Mouse (Mus musculus) left cerebral cortex, adult 18-20 months (tissue): ENCODE data around the gene Uxs1. TPM values are rescaled to one million over a fixed set of nuclear protein-coding genes. Genes with fewer than 3 reads are reported as not detected.

Experiments used
- DNase-seq, 2 experiments: peaks; one replicate each; pipeline ENCODE4 v3.0.0; 2021 to 2022; ENCODE audit warnings: low spot score in 2 of 2, mixed read lengths in 1 of 2
- total RNA-seq, 2 experiments: library from RNA; stranded (reverse); gene quantifications; 2 replicates each; pipeline ENCODE4 v1.2.3; 2021

Gene Uxs1
- total RNA-seq, 2 experiments from 2014 or later: 56.9 to 59.0 TPM

- DNase-seq: no peak
Observed at GRCm38 (mm10) chr1:43732100-43732499, 95.5 kb downstream of the Uxs1 start.

GRCm38 (mm10) chr1:43730491-43730924 lies 97.1 kb downstream of the Uxs1 start, which contains the start of gene 1500015O10Rik:
Gene 1500015O10Rik (plus strand): TSS chr1:43730602.
- DNase-seq: peak; percentile 30 to 51

- DNase-seq: no peak
Observed at GRCm38 (mm10) chr1:43722459-43722858, 105.1 kb downstream of the Uxs1 start.

- no peak for DNase-seq
Observed at GRCm38 (mm10) chr1:43718793-43719192, 108.8 kb downstream of the Uxs1 start.

- DNase-seq: no peak
Observed at GRCm38 (mm10) chr1:43717967-43718366, 109.6 kb downstream of the Uxs1 start.

GRCm38 (mm10) chr1:43714841-43715240 lies 112.8 kb downstream of the Uxs1 start:
- DNase-seq: no peak

GRCm38 (mm10) chr1:43698577-43699000 lies 129.0 kb downstream of the Uxs1 start:
- DNase-seq: peak in 1 of 2 experiments; percentile 24

Other genes with a start within 250 kb of the Uxs1 start
- 1 to 10 TPM in 1 of 2 experiments, under 1 TPM in 1; 0.77 to 2.0 TPM for gene 1500015O10Rik, start 97.2 kb downstream of the Uxs1 start, total RNA-seq
- 10 to 100 TPM; 44.4 to 46.8 TPM for gene Tpp2, start 105.8 kb upstream of the Uxs1 start, total RNA-seq
- gene Mettl21c, start 192.2 kb upstream of the Uxs1 start, total RNA-seq: not detected
- not detected for gene Gm8251, start 234.1 kb upstream of the Uxs1 start, total RNA-seq